Mouse (Mus musculus) liver, postnatal 0 days (tissue): ENCODE results near the gene Ankrd2.

Experiments
- CTCF ChIP-seq: sonication (generic); IDR thresholded peaks from 2 replicates; pipeline ENCODE4 v1.5.1; 2016; ENCODE audit warnings: antibody characterized with exemption, low read depth
- EP300 ChIP-seq: IDR thresholded peaks from 2 replicates; pipeline ENCODE4 v1.6.1; 2016; ENCODE audit warnings: antibody characterized with exemption, low read depth, mild to moderate bottlenecking

DNA sequence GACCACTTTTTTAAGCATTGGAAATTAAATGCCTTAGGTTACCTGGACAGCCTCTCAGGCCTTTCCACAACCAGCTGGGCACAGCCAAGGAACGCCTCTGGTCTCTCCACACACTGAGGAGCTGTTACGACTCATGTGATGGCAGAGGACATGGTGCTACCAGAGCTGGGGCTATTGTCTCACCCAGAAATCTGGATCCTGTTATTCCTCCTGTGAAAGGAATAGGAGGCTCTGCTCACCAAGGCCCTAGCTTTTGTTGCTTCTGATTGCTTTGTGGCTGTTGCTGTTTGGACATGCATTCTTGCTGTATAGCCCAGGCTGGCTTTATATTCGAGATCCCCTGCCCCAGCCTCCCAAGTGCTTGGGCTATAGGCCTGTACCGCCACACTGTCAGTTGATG is 19.5 kb upstream of the Ankrd2 start:
- TF ChIP-seq CTCF, result no peak
- TF ChIP-seq EP300, result no peak
